Mouse (Mus musculus): ENCODE data around the gene Znhit2.

- TF ChIP-seq CTCF (IDR thresholded peaks at IDR 0.05; ENCODE audit: control insufficient read depth, insufficient read depth, insufficient replicate concordance, low read depth, low read length) = no peak
- TF ChIP-seq POLR2A (IDR thresholded peaks at IDR 0.05; ENCODE audit: control insufficient read depth, low read depth, low read length) = no peak
Measured at GRCm38 (mm10) chr19:6105586-6105985, 44.6 kb downstream of the Znhit2 start, which contains the start of gene Naaladl1.

All from testis, adult 2 months (tissue).